Mouse (Mus musculus): ENCODE measurements at regions not wholly inside any gene's neighbourhood (a gene's known extent, or its start where the extent isn't known, plus 50 kb on each side); places are given as distances from the start of the nearest gene placed in this dataset.
"Not testable (repeated sequence)": the region's sequence is repeated elsewhere in the genome, so short reads cannot be mapped to it uniquely, and the experiment has no call there.

DNA sequence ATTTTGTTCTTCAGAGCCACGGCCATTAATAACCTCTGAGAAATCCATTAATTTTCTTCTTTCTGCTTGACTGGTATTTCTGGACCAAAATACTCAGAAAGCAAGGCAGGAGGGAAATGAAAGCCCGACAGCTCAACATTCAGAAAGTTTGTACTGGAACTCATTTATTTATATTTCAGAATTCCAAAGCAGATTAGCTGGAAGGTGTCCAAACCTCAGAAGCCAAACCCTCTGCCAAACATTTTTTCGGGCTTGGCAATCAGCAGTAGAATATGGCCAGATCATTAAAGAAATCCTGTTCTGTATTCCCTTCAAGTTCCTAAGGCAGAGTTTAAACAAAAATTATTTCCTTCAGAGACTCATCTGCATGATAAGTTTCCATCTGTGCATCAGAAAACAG, 450.4 kb upstream of the Tbl1xr1 start:
- H3K36me3 ChIP-seq (replicated peaks), result no peaks in the 10 kb centered on the region
- no peaks in the 10 kb centered on the region for H3K4me1 ChIP-seq (replicated peaks)
- H3K9ac ChIP-seq, result no peak overlapping the region
- WGBS (ENCODE audit: insufficient replicate concordance), result 54% methylated on average over 3 of the region's 3 CpGs
- no peaks in the 10 kb centered on the region for H3K27me3 ChIP-seq
- H3K4me3 ChIP-seq (replicated peaks), result no peak overlapping the region
- H3K9me3 ChIP-seq (replicated peaks), result no peaks in the 10 kb centered on the region
- H3K4me2 ChIP-seq, result no peak overlapping the region
- no peak overlapping the region for H3K27ac ChIP-seq (replicated peaks)
- no peak for ATAC-seq (ENCODE audit: insufficient read depth)

DNA sequence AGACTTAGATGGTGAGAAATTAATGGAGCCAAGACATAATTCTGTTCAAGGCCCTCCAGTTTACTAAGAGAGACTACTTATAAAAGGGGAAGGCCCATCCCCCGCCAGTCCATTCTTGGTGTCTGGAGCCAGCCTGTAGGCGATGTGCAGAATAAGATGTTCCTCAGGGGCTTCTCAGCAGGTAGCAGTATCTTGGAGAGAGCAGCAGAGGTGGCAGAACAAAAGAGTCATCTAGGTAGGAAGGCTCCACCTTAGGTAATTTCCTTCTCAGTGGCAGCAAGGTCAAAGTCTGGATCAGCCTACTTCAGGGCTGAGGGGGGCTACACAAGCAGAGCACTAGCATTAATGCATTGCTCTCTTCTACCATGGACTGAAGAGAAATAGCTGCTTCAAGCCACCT, 449.4 kb upstream of the Tbl1xr1 start:
- H3K9me3 ChIP-seq (replicated peaks); H3K27ac ChIP-seq (replicated peaks); H3K36me3 ChIP-seq (replicated peaks); H3K4me1 ChIP-seq (replicated peaks); H3K27me3 ChIP-seq; H3K4me2 ChIP-seq; ATAC-seq (ENCODE audit: insufficient read depth); H3K4me3 ChIP-seq (replicated peaks); H3K9ac ChIP-seq: not testable (repeated sequence)
- WGBS (ENCODE audit: insufficient replicate concordance), result 74% methylated on average over 2 of the region's 2 CpGs

DNA sequence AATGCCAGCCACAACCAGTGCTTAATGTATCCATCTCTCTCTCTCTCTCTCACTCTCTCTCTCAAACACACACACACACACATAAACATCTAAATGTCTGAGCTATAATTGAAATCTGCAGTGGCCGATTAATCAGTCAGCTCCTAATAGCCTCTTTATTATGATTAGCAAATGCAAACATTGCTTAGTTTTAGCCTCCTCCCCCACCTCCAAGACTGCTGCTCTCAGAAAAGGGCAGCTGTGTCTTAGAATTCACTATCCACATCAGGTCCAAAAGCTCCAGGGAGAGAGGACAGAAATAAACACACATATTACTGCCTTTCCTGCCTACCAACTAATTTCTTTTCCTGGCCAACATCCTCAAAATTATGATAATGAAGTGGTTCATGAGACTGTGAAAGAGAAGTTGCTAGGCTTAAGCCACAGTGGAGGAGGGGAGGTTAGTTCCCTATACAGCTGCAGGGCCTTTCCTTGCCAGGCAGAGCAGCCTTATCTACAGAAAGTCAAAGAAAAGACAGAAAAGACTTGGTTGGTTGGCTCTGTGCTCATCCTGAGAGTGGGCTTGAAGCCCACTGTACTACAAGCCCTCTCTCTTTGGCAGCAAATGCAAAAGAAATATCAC, 442.7 kb upstream of the Tbl1xr1 start:
- no peak for ATAC-seq (ENCODE audit: insufficient read depth)
- H3K27me3 ChIP-seq, result no peaks in the 10 kb centered on the region
- no peak overlapping the region for H3K27ac ChIP-seq (replicated peaks)
- H3K4me3 ChIP-seq (replicated peaks), result no peak overlapping the region
- H3K4me2 ChIP-seq, result no peak overlapping the region
- no peaks in the 10 kb centered on the region for H3K36me3 ChIP-seq (replicated peaks)
- no peak overlapping the region for H3K9ac ChIP-seq
- H3K4me1 ChIP-seq (replicated peaks), result no peaks in the 10 kb centered on the region
- H3K9me3 ChIP-seq (replicated peaks), result no peaks in the 10 kb centered on the region
- WGBS (ENCODE audit: insufficient replicate concordance), result 47% methylated on average over 1 of the region's 1 CpGs

DNA sequence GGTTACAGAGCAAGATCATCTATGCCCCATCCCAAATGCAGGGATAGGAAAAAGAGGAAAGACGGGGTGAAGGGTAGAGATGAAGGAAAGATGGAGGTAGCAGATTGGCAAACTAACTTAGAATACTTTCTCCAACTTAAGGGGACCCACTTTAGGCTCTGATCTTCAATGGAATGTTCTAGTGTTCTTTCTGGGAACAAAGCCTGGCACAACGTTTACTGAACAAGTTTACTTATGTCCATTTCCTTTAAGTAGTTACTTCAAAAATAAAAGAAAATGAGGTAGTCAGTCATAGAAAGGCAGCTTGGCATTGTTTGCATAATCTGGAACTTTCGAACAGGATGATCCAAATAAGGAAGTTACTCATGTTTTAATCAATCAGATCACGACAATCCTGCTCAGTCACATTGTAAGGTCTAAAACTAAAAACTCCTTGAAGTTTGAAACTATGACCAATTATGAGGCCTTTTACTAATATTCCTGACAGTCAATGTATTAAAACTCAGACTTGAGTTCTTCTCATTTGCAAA, 441.7 kb upstream of the Tbl1xr1 start:
- 38% methylated on average over 4 of the region's 4 CpGs for WGBS (ENCODE audit: insufficient replicate concordance)
- Histone ChIP-seq H3K27ac (replicated peaks) (no peak overlapping the region), H3K4me3 (replicated peaks) (no peak overlapping the region)

DNA sequence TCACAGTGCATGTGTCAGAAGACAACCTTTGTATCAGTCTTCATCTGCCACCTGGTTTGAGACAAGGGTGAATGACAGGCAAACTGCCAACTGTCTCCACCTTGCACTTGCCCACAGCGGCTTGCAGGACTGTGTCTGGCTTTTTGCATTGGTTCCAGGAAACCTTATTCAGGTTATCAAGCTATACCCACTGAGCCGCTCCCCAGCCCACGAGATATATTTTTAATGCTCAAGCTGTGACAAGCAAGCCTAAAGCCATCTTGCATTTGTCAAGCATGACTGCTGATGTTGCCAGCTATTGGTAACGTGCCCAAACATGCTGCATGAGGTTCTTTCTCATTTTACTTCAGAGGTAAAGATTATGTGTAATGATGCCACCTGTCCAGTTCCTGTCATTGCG, 437.6 kb upstream of the Tbl1xr1 start:
- Histone ChIP-seq H3K27ac (replicated peaks) (no peak overlapping the region), H3K4me3 (replicated peaks) (no peak overlapping the region), H3K4me2 (no peak overlapping the region), H3K9ac (no peak overlapping the region), H3K4me1 (replicated peaks) (no peaks in the 10 kb centered on the region), H3K9me3 (replicated peaks) (no peaks in the 10 kb centered on the region), H3K36me3 (replicated peaks) (no peaks in the 10 kb centered on the region), H3K27me3 (no peaks in the 10 kb centered on the region)
- 56% methylated on average over 5 of the region's 5 CpGs for WGBS (ENCODE audit: insufficient replicate concordance)
- ATAC-seq (ENCODE audit: insufficient read depth), result no peak

More for the DNA sequence above, 441.7 kb upstream of the Tbl1xr1 start:
- no peak for ATAC-seq (ENCODE audit: insufficient read depth)
- Histone ChIP-seq H3K9me3 (replicated peaks) (no peaks in the 10 kb centered on the region), H3K4me1 (replicated peaks) (no peaks in the 10 kb centered on the region), H3K36me3 (replicated peaks) (no peaks in the 10 kb centered on the region), H3K9ac (no peak overlapping the region), H3K27me3 (no peaks in the 10 kb centered on the region), H3K4me2 (no peak overlapping the region)

DNA sequence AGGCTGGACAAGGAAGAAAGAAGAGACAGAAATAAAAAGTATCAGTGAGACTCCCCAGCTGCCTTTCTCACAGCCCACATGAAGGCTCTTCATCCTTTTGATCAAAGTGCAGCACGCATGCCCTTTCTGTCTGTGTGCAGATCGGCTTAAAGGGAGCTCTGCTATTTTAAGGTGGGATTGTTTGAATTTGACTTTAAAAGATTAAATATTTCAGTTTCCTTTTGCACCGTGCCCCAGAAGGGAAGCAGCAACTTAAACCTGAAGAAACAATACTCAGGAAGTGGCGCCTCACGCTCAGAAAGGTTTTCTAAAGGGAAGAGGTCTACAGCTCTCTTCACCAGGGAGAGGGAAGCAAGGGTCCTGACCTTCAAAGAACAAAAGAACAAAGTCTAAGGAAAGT, 436.9 kb upstream of the Tbl1xr1 start:
- 24% methylated on average over 5 of the region's 5 CpGs for WGBS (ENCODE audit: insufficient replicate concordance)
- no peak overlapping the region for H3K4me3 ChIP-seq (replicated peaks)
- H3K9me3 ChIP-seq (replicated peaks), result no peaks in the 10 kb centered on the region
- ATAC-seq (ENCODE audit: insufficient read depth), result no peak
- H3K36me3 ChIP-seq (replicated peaks), result no peaks in the 10 kb centered on the region
- H3K27me3 ChIP-seq, result no peaks in the 10 kb centered on the region
- H3K9ac ChIP-seq, result no peak overlapping the region
- no peak overlapping the region for H3K4me2 ChIP-seq
- no peaks in the 10 kb centered on the region for H3K4me1 ChIP-seq (replicated peaks)
- no peak overlapping the region for H3K27ac ChIP-seq (replicated peaks)

DNA sequence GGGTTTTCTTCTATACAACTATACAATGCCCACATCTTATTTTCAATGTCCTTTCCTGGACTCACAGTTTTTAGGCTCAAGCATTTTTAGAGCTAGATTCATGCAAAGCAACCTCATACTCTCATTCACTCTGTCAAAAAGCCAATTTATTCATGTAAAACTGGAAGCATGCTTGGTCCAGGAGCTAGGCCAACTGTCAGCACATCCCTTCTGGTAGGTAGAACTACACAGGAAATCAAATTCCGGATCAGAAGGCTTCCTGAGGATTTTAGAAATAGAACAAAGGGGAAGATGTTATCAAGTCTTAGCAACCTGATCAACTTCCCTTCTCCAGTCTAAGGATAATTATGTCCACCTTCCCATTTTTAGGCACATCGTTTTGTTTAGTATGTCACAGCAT, 432.4 kb upstream of the Tbl1xr1 start:
- H3K4me2 ChIP-seq, result no peak overlapping the region
- no peaks in the 10 kb centered on the region for H3K4me1 ChIP-seq (replicated peaks)
- WGBS (ENCODE audit: insufficient replicate concordance), result 34% methylated on average over 2 of the region's 2 CpGs
- no peak overlapping the region for H3K9ac ChIP-seq
- no peak overlapping the region for H3K4me3 ChIP-seq (replicated peaks)
- no peak overlapping the region for H3K27ac ChIP-seq (replicated peaks)
- no peaks in the 10 kb centered on the region for H3K27me3 ChIP-seq
- ATAC-seq (ENCODE audit: insufficient read depth), result no peak
- H3K9me3 ChIP-seq (replicated peaks), result no peaks in the 10 kb centered on the region
- no peaks in the 10 kb centered on the region for H3K36me3 ChIP-seq (replicated peaks)

DNA sequence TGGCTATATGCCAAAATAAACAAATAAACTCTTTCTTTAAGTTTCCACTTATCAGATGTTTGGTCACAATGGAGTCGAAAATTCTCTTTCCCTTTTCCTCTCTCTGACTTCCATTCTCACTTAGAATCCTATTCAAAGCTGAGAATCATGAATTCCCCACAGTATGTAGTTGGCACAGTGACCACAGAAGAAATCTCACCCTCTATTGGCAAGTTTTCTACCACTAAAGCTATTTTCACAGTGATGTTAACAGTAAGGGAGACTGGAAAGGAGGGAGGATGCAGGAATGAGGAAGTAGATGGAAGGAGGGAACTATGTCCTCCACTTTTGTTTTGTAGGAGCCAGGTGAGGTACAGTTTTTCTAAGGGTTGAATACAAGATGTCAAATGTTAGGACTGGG, 431.2 kb upstream of the Tbl1xr1 start:
- Histone ChIP-seq H3K4me3 (replicated peaks) (no peak overlapping the region), H3K9me3 (replicated peaks) (no peaks in the 10 kb centered on the region), H3K27me3 (no peaks in the 10 kb centered on the region), H3K4me1 (replicated peaks) (no peaks in the 10 kb centered on the region), H3K27ac (replicated peaks) (no peak overlapping the region), H3K4me2 (no peak overlapping the region), H3K36me3 (replicated peaks) (no peaks in the 10 kb centered on the region), H3K9ac (no peak overlapping the region)
- ATAC-seq (ENCODE audit: insufficient read depth), result no peak
- 28% methylated on average over 1 of the region's 1 CpGs for WGBS (ENCODE audit: insufficient replicate concordance)

DNA sequence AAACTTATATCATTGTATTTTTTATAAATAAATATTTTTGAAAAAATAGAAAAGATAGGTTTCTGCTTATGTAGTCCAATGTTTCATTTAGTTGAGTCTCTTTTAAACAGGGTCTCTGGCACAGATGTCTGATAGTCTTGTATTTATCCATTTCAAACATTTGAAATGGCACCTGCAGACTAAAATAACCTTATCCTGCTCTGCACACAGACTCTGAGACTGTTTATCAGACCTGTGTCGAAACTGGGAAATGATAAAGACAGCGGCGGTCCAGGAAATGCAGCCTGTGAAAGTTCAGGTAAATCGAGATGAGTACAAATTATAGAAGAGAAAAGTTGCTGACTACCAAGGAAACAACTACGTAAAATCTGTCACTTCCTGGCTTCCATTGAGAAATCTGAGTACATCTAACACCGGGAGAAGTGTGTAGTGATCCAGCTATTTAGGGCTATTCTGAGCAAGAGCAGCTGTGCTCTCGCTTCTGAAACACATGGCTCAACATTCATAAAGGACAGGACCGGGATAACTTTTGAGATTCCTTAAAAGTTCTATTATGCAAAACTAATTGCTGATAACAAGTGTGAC, 426.5 kb upstream of the Tbl1xr1 start:
- no peak overlapping the region for H3K4me2 ChIP-seq
- WGBS (ENCODE audit: insufficient replicate concordance), result 49% methylated on average over 8 of the region's 8 CpGs
- H3K27me3 ChIP-seq, result no peaks in the 10 kb centered on the region
- no peaks in the 10 kb centered on the region for H3K36me3 ChIP-seq (replicated peaks)
- no peak overlapping the region for H3K4me3 ChIP-seq (replicated peaks)
- H3K27ac ChIP-seq (replicated peaks), result no peak overlapping the region
- H3K9ac ChIP-seq, result no peak overlapping the region
- ATAC-seq (ENCODE audit: insufficient read depth), result no peak
- H3K4me1 ChIP-seq (replicated peaks), result no peaks in the 10 kb centered on the region
- no peaks in the 10 kb centered on the region for H3K9me3 ChIP-seq (replicated peaks)

DNA sequence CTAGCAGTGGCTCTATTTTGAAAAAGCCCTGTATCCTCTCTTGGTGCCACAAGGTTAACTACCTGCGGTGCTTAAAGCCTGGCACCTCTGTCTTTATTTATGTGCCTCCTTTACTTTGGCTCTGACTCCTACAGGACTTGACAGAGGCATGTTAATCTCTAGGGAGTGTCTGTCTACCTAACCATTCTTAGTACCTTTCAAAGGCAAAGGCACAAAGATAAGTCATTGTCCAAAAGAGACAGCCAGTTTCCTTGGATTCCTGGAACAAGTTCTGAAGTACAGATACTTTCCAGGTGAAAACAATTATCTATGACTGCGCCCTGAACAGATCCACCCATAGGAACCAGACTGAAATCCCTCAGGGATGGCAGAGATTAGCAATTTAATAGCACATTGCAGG, 421.2 kb upstream of the Tbl1xr1 start:
- Histone ChIP-seq H3K9ac (no peak overlapping the region), H3K27me3 (no peaks in the 10 kb centered on the region), H3K4me3 (replicated peaks) (no peak overlapping the region), H3K27ac (replicated peaks) (no peak overlapping the region), H3K9me3 (replicated peaks) (no peaks in the 10 kb centered on the region), H3K4me2 (no peak overlapping the region), H3K4me1 (replicated peaks) (no peaks in the 10 kb centered on the region), H3K36me3 (replicated peaks) (no peaks in the 10 kb centered on the region)
- 57% methylated on average over 2 of the region's 2 CpGs for WGBS (ENCODE audit: insufficient replicate concordance)
- ATAC-seq (ENCODE audit: insufficient read depth), result no peak

DNA sequence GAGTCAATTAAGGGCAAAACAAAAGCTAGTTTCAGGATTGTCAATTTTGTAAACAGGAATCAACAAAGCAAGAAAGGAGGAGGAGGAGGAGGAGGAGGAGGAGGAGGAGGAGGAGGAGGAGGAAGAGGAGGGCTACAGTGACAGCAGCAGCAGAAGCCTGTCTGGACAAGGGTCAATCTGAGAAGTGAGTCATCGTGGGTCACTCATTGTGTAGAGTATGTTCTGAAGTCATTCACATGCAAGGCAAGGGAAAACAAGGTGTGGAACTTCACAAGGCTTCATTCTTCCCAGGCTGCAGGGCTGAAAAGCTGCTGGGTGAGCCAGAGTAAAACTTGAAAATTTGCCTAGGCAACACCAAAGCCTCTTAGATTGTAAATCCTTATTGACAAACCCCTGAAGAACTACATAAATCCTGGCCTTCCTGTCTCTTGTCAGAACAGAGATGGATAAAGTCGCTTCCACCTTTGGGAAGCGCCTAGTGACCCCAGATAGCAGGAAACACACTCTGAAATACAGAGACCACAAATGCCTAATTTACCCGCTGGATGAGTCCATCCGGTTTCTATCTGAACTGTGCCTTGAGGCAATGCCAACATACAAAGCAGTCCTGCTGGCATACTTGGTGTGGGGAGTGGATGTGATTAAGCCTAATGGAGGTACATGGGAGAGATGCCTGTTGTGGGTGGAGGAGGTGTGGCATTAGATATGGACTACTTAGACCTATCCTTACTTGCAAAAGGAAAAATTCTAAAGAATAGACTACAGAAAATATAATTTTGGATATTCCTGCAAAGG, 408.9 kb upstream of the Tbl1xr1 start:
- H3K9ac ChIP-seq, result no peak overlapping the region
- H3K27ac ChIP-seq (replicated peaks), result no peak overlapping the region
- H3K4me2 ChIP-seq, result no peak overlapping the region
- 40% methylated on average over 5 of the region's 5 CpGs for WGBS (ENCODE audit: insufficient replicate concordance)
- no peak for ATAC-seq (ENCODE audit: insufficient read depth)
- H3K4me1 ChIP-seq (replicated peaks), result no peaks in the 10 kb centered on the region
- H3K9me3 ChIP-seq (replicated peaks), result no peaks in the 10 kb centered on the region
- no peaks in the 10 kb centered on the region for H3K36me3 ChIP-seq (replicated peaks)
- H3K4me3 ChIP-seq (replicated peaks), result no peak overlapping the region
- no peaks in the 10 kb centered on the region for H3K27me3 ChIP-seq
